Mouse (Mus musculus) small intestine, adult 2 months (tissue): Measurements from ENCODE around the gene Gm20696.

Experiments used
- CTCF ChIP-seq: fragments of 200-500 bp; IDR thresholded peaks from 2 replicates; pipeline ENCODE4 v1.5.1; 2012; ENCODE audit warnings: low read depth, mild to moderate bottlenecking, control low read depth, inconsistent platforms, low read length, moderate library complexity, mixed read lengths; ENCODE audit not compliant: insufficient replicate concordance, insufficient read length; ENCODE audit errors: extremely low read depth
- POLR2A ChIP-seq: fragments of 200-500 bp; IDR thresholded peaks from 2 replicates; pipeline ENCODE4 v1.6.1; 2012; ENCODE audit warnings: low read depth, mild to moderate bottlenecking, control low read depth, inconsistent platforms, low read length, moderate library complexity

DNA sequence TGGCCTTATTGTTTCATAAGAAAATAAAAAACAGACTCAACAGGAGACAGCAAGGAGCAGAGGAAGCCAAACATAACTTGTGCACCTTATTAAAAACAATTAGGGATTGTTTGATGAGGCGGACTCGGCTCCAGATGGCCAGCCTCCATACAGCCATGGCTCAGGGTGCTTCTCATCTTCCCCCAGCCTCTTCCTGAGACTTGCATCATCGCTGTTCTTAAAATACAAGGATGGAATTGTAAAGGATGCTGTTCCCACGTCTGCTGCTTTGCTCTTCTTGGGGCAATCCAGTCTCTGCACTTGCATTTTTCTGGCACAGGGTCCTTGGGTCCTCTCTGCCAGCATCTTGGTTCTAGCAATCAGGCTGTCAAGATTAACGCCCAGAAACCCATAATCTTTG is 94.5 kb downstream of the Gm20696 start:
- TF ChIP-seq POLR2A: no peak
- TF ChIP-seq CTCF: no peak
